Mouse (Mus musculus) forebrain, embryonic 14.5 days (tissue): ENCODE measurements around the gene 2810408A11Rik. TPM values are rescaled to one million over a fixed set of nuclear protein-coding genes. Genes with fewer than 3 reads are reported as not detected.

Source experiments
- ATAC-seq: fragments of 200-750 bp; cut with Nextera tagmentation; 2 replicates; pipeline ENCODE4 v1.8.0; 2017; ENCODE audit warnings: mild to moderate bottlenecking, moderate library complexity
- DNase-seq: peaks from one replicate; pipeline ENCODE4 v3.0.0-alpha.2; 2015; ENCODE audit warnings: low spot score
- H3K27ac ChIP-seq: fragments of 300-500 bp; sonication (generic); 2 replicates; pipeline ENCODE4 v1.5.1; 2014; ENCODE audit warnings: low read depth, mild to moderate bottlenecking, control low read depth, low read length, moderate library complexity
- H3K27me3 ChIP-seq: fragments of 300-500 bp; sonication (generic); replicated peaks from 2 replicates; pipeline ENCODE4 v1.6.1; 2014; ENCODE audit warnings: low read length, control low read depth, mixed read lengths; ENCODE audit not compliant: control insufficient read depth, insufficient read depth
- H3K36me3 ChIP-seq: fragments of 300-500 bp; sonication (generic); 2 replicates; pipeline ENCODE4 v1.6.1; 2014; ENCODE audit warnings: low read length, control low read depth; ENCODE audit not compliant: control insufficient read depth, insufficient read depth
- H3K4me1 ChIP-seq: fragments of 300-500 bp; sonication (generic); 2 replicates; pipeline ENCODE4 v1.6.1; 2014; ENCODE audit warnings: antibody characterized with exemption, low read length, control low read depth; ENCODE audit not compliant: control insufficient read depth, insufficient read depth
- H3K4me2 ChIP-seq: fragments of 300-500 bp; sonication (generic); 2 replicates; pipeline ENCODE4 v1.6.1; 2014; ENCODE audit warnings: mild to moderate bottlenecking, control low read depth, low read length
- H3K4me3 ChIP-seq: fragments of 300-500 bp; sonication (generic); 2 replicates; pipeline ENCODE4 v1.5.1; 2014; ENCODE audit warnings: low read depth, low read length, control low read depth
- H3K9ac ChIP-seq: fragments of 300-500 bp; sonication (generic); 2 replicates; pipeline ENCODE4 v1.6.1; 2014; ENCODE audit warnings: mild to moderate bottlenecking, low read length, control low read depth, moderate library complexity
- H3K9me3 ChIP-seq: fragments of 300-500 bp; sonication (generic); replicated peaks from 2 replicates; pipeline ENCODE4 v1.6.1; 2016; ENCODE audit warnings: low read length, control low read depth, mixed read lengths; ENCODE audit not compliant: control insufficient read depth
- WGBS: fragments of 180-500 bp; shearing (Covaris S2); extraction: QIAGEN DNeasy Blood & Tissue Kit; methylation state at CpG from one replicate; pipeline ENCODE4 v1.1.7; 2014; 5-methylcytosine and 5-hydroxymethylcytosine counted together
- polyA plus RNA-seq: library from polyadenylated mRNA; unstranded; fragments of >200 nt; fragmentation: Nextera tagmentation; extraction: Ambion mirVana; gene quantifications from 2 replicates; pipeline ENCODE4 v1.2.1, GENCODE M21; 2014

Gene 2810408A11Rik
- polyA plus RNA-seq, 1 experiment from 2014 or later, result 18.6 TPM

DNA sequence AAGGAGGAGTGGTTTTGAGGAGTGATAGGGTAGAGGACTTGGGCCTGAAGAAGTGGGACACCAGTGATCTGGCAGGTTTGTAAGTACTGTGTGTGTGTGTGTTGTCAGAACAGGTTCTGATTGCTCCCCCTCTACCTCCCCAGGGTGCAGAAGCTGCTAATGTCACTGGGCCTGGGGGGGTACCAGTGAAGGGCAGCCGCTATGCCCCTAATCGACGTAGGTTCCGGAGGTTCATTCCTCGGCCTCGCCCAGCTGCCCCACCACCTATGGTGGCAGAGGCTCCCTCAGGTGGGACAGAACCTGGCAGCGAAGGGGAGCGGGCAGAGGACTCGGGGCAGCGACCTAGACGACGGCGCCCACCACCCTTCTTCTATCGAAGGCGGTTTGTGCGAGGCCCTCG lies 38.9 kb upstream of the 2810408A11Rik start:
- H3K4me2 ChIP-seq, result no peak overlapping the region
- DNase-seq (no peak), ATAC-seq (no peak)
- H3K4me1 ChIP-seq, result peaks cover 5% of the 10 kb centered on the region; the same call in 1 of the 2 replicates
- no peak overlapping the region for H3K9ac ChIP-seq
- no peaks in the 10 kb centered on the region for H3K9me3 ChIP-seq
- H3K27me3 ChIP-seq, result peaks cover 9% of the 10 kb centered on the region; the same call in 1 of the 2 replicates
- H3K36me3 ChIP-seq, result peaks cover 7% of the 10 kb centered on the region
- WGBS, result 95% methylated on average over 17 of the region's 17 CpGs
- no peak overlapping the region for H3K4me3 ChIP-seq
- no peak overlapping the region for H3K27ac ChIP-seq

- no peak for DNase-seq
- no peak for ATAC-seq
- H3K27ac ChIP-seq, result no peak overlapping the region
- H3K4me2 ChIP-seq, result no peak overlapping the region
- no peak overlapping the region for H3K9ac ChIP-seq
- H3K4me1 ChIP-seq, result peaks cover 5% of the 10 kb centered on the region; the same call in 1 of the 2 replicates
- H3K4me3 ChIP-seq, result no peak overlapping the region
- peaks cover 9% of the 10 kb centered on the region; the same call in 1 of the 2 replicates for H3K27me3 ChIP-seq
- WGBS, result 76% methylated on average over 5 of the region's 5 CpGs
- no peaks in the 10 kb centered on the region for H3K9me3 ChIP-seq
- peaks cover 3% of the 10 kb centered on the region; the same call in 1 of the 2 replicates for H3K36me3 ChIP-seq
Observed at GRCm38 (mm10) chr11:69939181-69939580, 38.4 kb upstream of the 2810408A11Rik start.

DNA sequence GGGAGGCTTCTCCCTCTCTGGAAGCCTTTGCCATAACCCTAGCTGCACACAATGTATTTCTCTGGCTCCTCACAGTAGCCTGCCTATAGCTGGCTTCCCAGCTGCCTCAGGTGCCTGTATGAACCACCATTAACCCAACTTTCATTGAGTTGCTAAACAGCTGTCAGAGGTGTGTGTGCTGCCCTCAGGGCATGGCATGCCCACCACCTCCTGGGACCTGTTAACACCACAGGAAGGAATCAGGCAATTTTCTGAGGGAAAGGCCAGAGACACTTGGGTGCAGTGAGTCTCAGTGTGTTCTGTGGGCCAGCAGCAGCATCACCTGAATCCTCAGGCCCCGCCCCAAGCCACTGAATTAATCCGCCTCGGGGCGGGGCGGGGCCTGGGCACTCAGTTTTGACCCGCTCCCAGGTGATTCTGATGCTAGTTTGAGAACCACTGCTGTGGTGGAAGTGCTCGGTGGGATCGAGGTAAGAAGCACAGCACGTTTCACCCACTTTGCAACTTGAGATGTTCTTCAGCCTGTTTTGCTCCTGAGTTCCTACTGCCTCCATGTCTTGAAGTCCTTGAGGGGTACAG lies 37.7 kb upstream of the 2810408A11Rik start:
- no peak overlapping the region for H3K9ac ChIP-seq
- 22% methylated on average over 9 of the region's 9 CpGs for WGBS
- peaks cover 5% of the 10 kb centered on the region; the same call in 1 of the 2 replicates for H3K4me1 ChIP-seq
- no peak for DNase-seq
- no peak overlapping the region for H3K4me2 ChIP-seq
- peaks cover 3% of the 10 kb centered on the region; the same call in 1 of the 2 replicates for H3K36me3 ChIP-seq
- peaks cover 9% of the 10 kb centered on the region; the same call in 1 of the 2 replicates for H3K27me3 ChIP-seq
- H3K27ac ChIP-seq, result no peak overlapping the region
- no peak overlapping the region for H3K4me3 ChIP-seq
- no peak for ATAC-seq
- H3K9me3 ChIP-seq, result no peaks in the 10 kb centered on the region

DNA sequence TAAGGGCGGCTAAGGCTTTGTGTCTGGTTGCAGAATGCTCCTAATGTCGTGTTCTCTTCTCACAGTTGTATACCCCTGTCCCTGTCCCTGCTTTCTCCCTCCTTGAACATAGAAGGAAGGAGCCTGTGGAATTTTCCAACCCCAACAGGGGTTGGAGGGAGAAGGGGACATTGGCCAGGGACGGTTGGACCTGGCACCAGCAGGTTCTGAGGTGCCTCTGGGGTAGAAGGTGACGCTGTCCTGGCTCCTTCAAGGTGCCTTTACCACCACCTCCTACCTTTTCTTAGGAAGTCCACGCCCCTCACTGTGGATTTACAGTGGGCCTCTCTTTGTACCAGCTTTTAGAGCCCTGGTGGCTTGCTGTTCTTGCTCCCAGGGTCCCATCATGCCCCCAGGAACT lies 37.0 kb upstream of the 2810408A11Rik start:
- Histone ChIP-seq H3K27ac (no peak overlapping the region), H3K4me3 (no peak overlapping the region), H3K4me2 (no peak overlapping the region), H3K27me3 (peaks cover 9% of the 10 kb centered on the region; the same call in 1 of the 2 replicates), H3K4me1 (peaks cover 5% of the 10 kb centered on the region; the same call in 1 of the 2 replicates), H3K9me3 (no peaks in the 10 kb centered on the region), H3K9ac (no peak overlapping the region), H3K36me3 (no peaks in the 10 kb centered on the region)
- DNase-seq, result no peak
- no peak for ATAC-seq
- 70% methylated on average over 5 of the region's 5 CpGs for WGBS

- Histone ChIP-seq H3K9ac (no peak overlapping the region), H3K27me3 (peaks cover 9% of the 10 kb centered on the region; the same call in 1 of the 2 replicates), H3K4me2 (no peak overlapping the region), H3K4me3 (no peak overlapping the region), H3K4me1 (peaks cover 5% of the 10 kb centered on the region; the same call in 1 of the 2 replicates), H3K9me3 (no peaks in the 10 kb centered on the region), H3K27ac (no peak overlapping the region), H3K36me3 (no peaks in the 10 kb centered on the region)
- DNase-seq (no peak), ATAC-seq (no peak)
- 48% methylated on average over 4 of the region's 4 CpGs for WGBS
Observed at GRCm38 (mm10) chr11:69937385-69937784, 36.6 kb upstream of the 2810408A11Rik start.

GRCm38 (mm10) chr11:69936714-69937347 lies 36.0 kb upstream of the 2810408A11Rik start:
- DNase-seq, result no peak
- no peak for ATAC-seq
- no peak overlapping the region for H3K9ac ChIP-seq
- 37% methylated on average over 9 of the region's 9 CpGs for WGBS
- H3K36me3 ChIP-seq, result no peaks in the 10 kb centered on the region
- no peaks in the 10 kb centered on the region for H3K9me3 ChIP-seq
- H3K27ac ChIP-seq, result no peak overlapping the region
- peaks cover 5% of the 10 kb centered on the region; the same call in 1 of the 2 replicates for H3K4me1 ChIP-seq
- peak overlapping the region; percentile 53 for H3K4me3 ChIP-seq
- peak overlapping the region; percentile 99 for H3K4me2 ChIP-seq
- peaks cover 9% of the 10 kb centered on the region; the same call in 1 of the 2 replicates for H3K27me3 ChIP-seq

DNA sequence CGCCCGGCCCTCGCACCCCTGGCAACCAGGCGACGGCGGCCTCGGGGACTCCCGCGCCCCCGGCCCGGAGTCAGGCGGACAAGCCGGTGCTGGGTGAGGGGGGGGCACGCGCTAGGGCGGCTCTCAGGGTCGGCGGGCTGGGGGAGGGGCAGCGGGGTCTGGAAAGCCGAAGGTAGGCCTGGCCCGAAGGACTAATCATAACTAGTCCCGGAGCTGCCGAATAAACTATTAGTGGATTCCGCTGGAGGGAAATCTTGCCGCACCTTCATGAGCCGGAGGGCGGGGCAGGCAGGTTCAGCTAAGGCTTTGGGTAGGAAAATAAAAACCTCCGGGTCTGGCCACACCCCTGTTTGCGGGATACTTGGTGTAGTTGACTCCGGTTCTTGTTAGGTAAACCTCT lies 35.4 kb upstream of the 2810408A11Rik start:
- Histone ChIP-seq H3K27ac (no peak overlapping the region), H3K4me1 (peaks cover 5% of the 10 kb centered on the region; the same call in 1 of the 2 replicates), H3K9ac (peak overlapping the region; percentile 67), H3K9me3 (no peaks in the 10 kb centered on the region), H3K27me3 (peaks cover 9% of the 10 kb centered on the region; the same call in 1 of the 2 replicates), H3K4me2 (peak overlapping the region; percentile 99), H3K4me3 (peak overlapping the region; percentile 53), H3K36me3 (no peaks in the 10 kb centered on the region)
- WGBS, result 1% methylated on average over 29 of the region's 30 CpGs
- ATAC-seq (peak; percentile 38), DNase-seq (peak; percentile 32)

DNA sequence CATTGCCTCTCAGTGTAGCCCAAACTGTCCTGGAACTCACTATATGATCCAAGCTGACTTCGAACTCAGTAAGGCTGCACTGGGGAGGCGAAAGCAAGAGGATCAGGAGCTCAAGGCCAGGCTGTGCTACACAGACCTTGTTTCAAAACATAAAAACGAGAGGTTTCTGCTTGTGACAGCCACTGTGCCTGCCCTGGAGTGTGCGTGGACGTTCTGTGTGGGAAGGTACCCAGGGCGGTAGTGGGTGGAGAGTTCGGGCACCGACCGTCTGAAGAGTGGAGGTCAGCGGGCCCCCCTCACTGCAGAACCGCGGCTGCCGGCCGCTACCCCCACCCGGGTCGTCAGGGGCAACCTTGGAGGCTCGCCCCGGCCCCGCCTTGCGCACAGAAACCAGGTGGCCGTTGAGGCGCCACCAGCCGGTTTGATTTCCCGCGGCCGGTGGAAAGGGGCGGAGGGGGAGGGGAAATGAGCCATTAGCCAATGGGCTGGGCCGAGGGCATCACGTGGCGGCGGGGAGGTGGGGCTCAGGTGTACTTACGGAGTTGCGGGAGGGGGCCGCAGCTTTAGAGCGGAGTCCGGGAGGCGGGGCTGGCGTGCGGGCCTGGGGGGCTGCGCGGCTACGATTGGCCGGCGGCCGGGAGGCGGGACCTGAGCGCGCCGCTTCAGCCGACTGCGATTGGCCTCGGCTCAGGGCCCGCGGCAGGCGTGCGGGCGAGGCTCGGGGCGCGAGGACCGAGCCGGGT lies 34.5 kb upstream of the 2810408A11Rik start, which contains the start of gene Ybx2:
Gene Ybx2, plus strand, starts transcription at position 660 of the 743 bp plus-strand sequence.
- ATAC-seq (peak; percentile 92), DNase-seq (peak; percentile 96)
- Histone ChIP-seq H3K9me3 (no peaks in the 10 kb centered on the region), H3K27me3 (peaks cover 9% of the 10 kb centered on the region; the same call in 1 of the 2 replicates), H3K27ac (no peak within 1 kb of the TSS), H3K9ac (peak within 1 kb of the TSS; percentile 67), H3K4me3 (peak within 1 kb of the TSS; percentile 53), H3K36me3 (no peaks in the 10 kb centered on the region), H3K4me1 (peaks cover 5% of the 10 kb centered on the region; the same call in 1 of the 2 replicates), H3K4me2 (peak within 1 kb of the TSS; percentile 99)
- 1% methylated on average over 58 of the region's 62 CpGs for WGBS
